Mouse (Mus musculus): ENCODE data around the gene Mical2. TPM values are rescaled to one million over a fixed set of nuclear protein-coding genes. Genes with fewer than 3 reads are reported as not detected.

The Mical2 gene
- polyA plus RNA-seq, 1 experiment from 2014 or later: 0.96 TPM

DNA sequence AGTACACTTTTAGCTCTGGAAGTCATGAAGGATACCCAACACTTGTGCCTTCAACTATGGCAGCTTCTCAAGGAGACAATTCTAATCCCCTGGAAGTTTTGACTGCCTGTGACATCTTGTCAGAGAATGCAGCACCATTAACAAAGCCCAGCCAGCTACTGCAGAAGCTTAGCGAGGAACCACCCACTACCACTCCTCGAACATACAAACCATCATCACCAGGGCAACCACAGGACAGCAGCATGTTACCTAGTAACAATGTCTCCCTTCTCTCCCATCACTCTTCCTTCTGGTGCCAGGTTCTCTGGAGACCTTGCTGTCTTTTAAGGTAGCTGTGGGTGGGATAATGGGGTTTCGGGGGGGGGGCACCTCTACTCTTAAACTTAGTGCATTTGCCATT is 26.3 kb upstream of the Mical2 start:
- H3K4me1 ChIP-seq: peaks cover 5% of the 10 kb centered on the region; the same call in 1 of the 2 replicates
- no peak for DNase-seq (ENCODE audit: low spot score)
- H3K36me3 ChIP-seq: no peaks in the 10 kb centered on the region
- H3K4me3 ChIP-seq: no peak overlapping the region
- H3K27ac ChIP-seq: no peak overlapping the region
- no peaks in the 10 kb centered on the region for H3K27me3 ChIP-seq (ENCODE audit: low read depth, poor library complexity, severe bottlenecking)
- no peaks in the 10 kb centered on the region for H3K9me3 ChIP-seq (replicated peaks)
- WGBS: 83% methylated on average over 3 of the region's 3 CpGs

DNA sequence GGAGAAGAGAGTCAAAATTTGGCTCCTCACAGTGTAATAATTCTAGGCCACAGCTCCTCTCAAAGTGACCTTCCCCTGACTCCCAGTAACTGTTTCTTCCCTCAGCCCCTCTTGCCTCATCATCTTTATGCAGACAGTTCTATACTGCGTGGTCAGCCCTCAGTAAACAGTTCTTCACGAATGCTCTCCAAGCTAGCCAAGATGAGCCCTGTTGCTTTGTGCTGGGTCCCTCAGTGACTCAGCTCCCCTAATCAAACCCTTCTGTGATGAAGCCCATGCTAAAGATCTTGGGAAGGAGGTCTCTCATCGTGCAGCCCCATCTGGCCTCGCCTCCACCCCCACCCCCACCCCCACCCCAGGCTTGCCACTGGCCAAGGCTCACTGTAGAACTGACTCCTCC is 24.9 kb upstream of the Mical2 start:
- H3K4me1 ChIP-seq: peaks cover 10% of the 10 kb centered on the region
- DNase-seq (ENCODE audit: low spot score): no peak
- no peaks in the 10 kb centered on the region for H3K9me3 ChIP-seq (replicated peaks)
- no peak overlapping the region for H3K27ac ChIP-seq
- no peaks in the 10 kb centered on the region for H3K36me3 ChIP-seq
- WGBS: 47% methylated on average over 4 of the region's 4 CpGs
- no peak overlapping the region for H3K4me3 ChIP-seq
- no peaks in the 10 kb centered on the region for H3K27me3 ChIP-seq (ENCODE audit: low read depth, poor library complexity, severe bottlenecking)

DNA sequence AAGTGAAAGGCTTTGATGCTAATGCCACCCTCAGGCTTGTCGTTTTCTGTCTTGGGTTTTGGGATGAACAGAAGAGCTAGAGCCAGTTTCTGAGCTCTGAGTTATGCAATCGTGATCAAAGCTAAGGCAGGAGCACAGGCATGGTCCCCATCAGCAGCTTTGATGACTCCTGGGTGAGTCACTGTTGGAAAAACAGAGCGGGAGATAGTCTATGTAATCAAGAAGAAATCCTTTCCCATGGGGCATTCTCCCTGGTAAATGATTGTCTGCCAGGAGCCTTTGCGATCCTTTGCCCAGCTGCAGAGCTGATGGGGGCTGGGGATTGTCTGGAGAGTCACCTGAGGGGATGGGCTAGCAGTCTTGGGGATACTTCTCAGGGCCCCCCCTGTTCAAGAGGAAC is 23.5 kb upstream of the Mical2 start:
- no peak for DNase-seq (ENCODE audit: low spot score)
- H3K4me3 ChIP-seq: no peak overlapping the region
- H3K27ac ChIP-seq: no peak overlapping the region
- H3K27me3 ChIP-seq (ENCODE audit: low read depth, poor library complexity, severe bottlenecking): no peaks in the 10 kb centered on the region
- WGBS: 62% methylated on average over 4 of the region's 4 CpGs
- no peaks in the 10 kb centered on the region for H3K36me3 ChIP-seq
- H3K4me1 ChIP-seq: peaks cover 10% of the 10 kb centered on the region
- no peaks in the 10 kb centered on the region for H3K9me3 ChIP-seq (replicated peaks)

- Histone ChIP-seq H3K27ac (no peak overlapping the region), H3K4me3 (no peak overlapping the region), H3K36me3 (no peaks in the 10 kb centered on the region), H3K27me3 (ENCODE audit: low read depth, poor library complexity, severe bottlenecking) (no peaks in the 10 kb centered on the region), H3K4me1 (peaks cover 10% of the 10 kb centered on the region), H3K9me3 (replicated peaks) (no peaks in the 10 kb centered on the region)
- 90% methylated on average over 5 of the region's 5 CpGs for WGBS
- no peak for DNase-seq (ENCODE audit: low spot score)
Observed at GRCm38 (mm10) chr7:112202843-112203242, 22.8 kb upstream of the Mical2 start.

- H3K27ac ChIP-seq: no peak overlapping the region
- no peaks in the 10 kb centered on the region for H3K9me3 ChIP-seq (replicated peaks)
- no peaks in the 10 kb centered on the region for H3K27me3 ChIP-seq (ENCODE audit: low read depth, poor library complexity, severe bottlenecking)
- 79% methylated on average over 5 of the region's 5 CpGs for WGBS
- no peaks in the 10 kb centered on the region for H3K36me3 ChIP-seq
- DNase-seq (ENCODE audit: low spot score): no peak
- no peak overlapping the region for H3K4me3 ChIP-seq
- H3K4me1 ChIP-seq: peaks cover 17% of the 10 kb centered on the region
Observed at GRCm38 (mm10) chr7:112203937-112204336, 21.7 kb upstream of the Mical2 start.

DNA sequence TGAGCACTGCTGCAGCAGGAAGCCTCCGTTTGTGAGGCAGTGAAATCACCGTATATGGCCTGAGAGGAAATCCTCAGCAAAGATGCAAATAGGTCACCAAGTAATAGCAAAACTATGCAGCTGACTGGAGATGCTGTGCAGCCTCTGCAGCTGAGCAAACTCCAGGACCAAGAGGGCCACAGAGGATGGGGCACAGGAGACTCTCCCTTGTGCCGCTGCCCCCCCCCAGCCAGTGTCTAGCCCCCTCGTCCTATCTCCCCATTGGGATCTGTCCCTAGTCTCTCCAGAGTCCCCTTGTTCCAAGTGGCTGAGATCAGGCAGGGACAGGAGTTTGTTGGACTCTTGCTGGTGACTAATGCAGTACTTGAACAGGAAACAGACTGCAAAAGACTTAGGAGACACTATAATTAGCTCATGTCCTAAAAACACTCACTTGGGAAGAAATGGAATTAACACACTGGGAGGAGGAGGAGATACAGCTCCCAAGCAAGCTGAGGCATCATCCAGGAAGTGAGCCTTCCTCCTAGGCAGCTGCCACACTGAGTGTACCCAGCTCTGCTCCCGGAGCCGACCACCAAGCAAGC is 21.2 kb upstream of the Mical2 start:
- Histone ChIP-seq H3K9me3 (replicated peaks) (no peaks in the 10 kb centered on the region), H3K27ac (no peak overlapping the region)
- DNase-seq (ENCODE audit: low spot score): no peak

GRCm38 (mm10) chr7:112205513-112205912 is 20.1 kb upstream of the Mical2 start:
- Histone ChIP-seq H3K27ac (no peak overlapping the region), H3K27me3 (ENCODE audit: low read depth, poor library complexity, severe bottlenecking) (no peaks in the 10 kb centered on the region), H3K4me1 (peaks cover 19% of the 10 kb centered on the region), H3K9me3 (replicated peaks) (no peaks in the 10 kb centered on the region), H3K36me3 (no peaks in the 10 kb centered on the region), H3K4me3 (no peak overlapping the region)
- no peak for DNase-seq (ENCODE audit: low spot score)
- 88% methylated on average over 6 of the region's 6 CpGs for WGBS

More for the DNA sequence above, 21.2 kb upstream of the Mical2 start:
- no peaks in the 10 kb centered on the region for H3K36me3 ChIP-seq
- no peaks in the 10 kb centered on the region for H3K27me3 ChIP-seq (ENCODE audit: low read depth, poor library complexity, severe bottlenecking)
- no peak overlapping the region for H3K4me3 ChIP-seq
- peaks cover 19% of the 10 kb centered on the region for H3K4me1 ChIP-seq
- 69% methylated on average over 6 of the region's 6 CpGs for WGBS

- H3K4me3 ChIP-seq: no peak overlapping the region
- H3K27ac ChIP-seq: no peak overlapping the region
- DNase-seq (ENCODE audit: low spot score): no peak
- H3K27me3 ChIP-seq (ENCODE audit: low read depth, poor library complexity, severe bottlenecking): no peaks in the 10 kb centered on the region
- H3K4me1 ChIP-seq: peaks cover 17% of the 10 kb centered on the region
- no peaks in the 10 kb centered on the region for H3K9me3 ChIP-seq (replicated peaks)
- no peaks in the 10 kb centered on the region for H3K36me3 ChIP-seq
- 90% methylated on average over 6 of the region's 6 CpGs for WGBS
Observed at GRCm38 (mm10) chr7:112207717-112208116, 17.9 kb upstream of the Mical2 start.

DNA sequence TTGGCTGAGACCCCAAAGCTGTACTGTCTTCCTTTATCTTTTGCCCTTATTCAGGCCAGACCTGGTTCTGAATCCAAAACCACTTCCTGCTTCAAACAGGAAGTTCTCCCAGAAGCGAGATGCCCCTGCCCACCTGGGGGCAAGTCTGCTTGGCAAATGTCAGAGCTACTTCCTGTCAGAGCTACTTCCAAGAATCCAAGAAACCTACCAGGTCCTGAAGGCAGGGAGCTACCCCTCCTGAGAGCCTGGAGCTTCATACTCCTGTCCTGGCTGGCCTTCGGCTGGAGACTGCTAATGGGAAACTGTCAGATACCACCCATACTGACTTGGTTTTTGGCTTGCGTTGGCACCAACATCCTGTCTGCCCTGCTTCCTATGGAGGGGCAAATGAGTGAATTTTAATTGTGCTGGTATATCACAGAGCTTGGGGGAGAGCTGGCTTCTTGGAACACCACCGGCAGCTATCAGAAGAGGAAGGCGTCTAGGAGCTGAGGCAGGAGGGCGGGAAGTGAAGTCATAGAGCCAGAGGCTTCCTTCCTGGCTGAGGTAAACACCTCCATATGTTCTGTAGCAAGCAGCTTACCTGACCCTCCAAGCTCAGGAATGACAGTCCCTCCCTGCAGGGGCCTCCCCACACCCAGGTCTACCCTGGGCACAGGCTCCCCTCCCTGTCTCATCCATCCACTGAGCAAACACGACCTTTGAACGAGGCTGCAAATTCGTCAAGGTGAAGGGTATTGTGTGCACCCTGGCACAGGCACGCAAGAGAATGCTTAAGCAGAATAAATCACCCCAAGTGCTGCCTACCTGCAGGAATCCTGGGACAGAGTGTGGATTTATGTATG is 17.1 kb upstream of the Mical2 start:
- no peaks in the 10 kb centered on the region for H3K36me3 ChIP-seq
- WGBS: 70% methylated on average over 10 of the region's 10 CpGs
- H3K4me1 ChIP-seq: peaks cover 25% of the 10 kb centered on the region
- no peaks in the 10 kb centered on the region for H3K9me3 ChIP-seq (replicated peaks)
- no peaks in the 10 kb centered on the region for H3K27me3 ChIP-seq (ENCODE audit: low read depth, poor library complexity, severe bottlenecking)
- H3K27ac ChIP-seq: peak overlapping the region; percentile 50; the same call in 1 of the 2 replicates
- no peak for DNase-seq (ENCODE audit: low spot score)
- H3K4me3 ChIP-seq: no peak overlapping the region

DNA sequence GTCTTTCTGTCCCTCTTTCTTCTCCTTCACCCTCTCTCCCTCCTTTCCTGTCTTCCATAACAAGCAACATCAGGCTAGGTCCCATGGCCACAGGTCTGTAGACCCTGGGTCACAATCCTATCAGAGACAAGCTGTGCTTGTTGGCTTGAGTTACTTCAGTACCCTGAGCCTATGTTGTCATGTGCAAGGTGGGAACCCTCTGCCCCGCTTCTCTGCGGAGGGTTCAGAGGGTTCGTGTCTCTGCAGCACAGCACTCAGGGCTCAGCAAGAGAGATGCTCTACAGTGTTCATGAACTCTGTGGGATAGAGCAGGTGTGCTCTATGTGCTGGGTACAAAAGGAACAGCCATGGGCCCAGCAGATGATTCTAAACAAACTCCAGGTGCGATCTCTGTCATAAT is 16.0 kb upstream of the Mical2 start:
- Histone ChIP-seq H3K36me3 (no peaks in the 10 kb centered on the region), H3K27ac (no peak overlapping the region), H3K27me3 (ENCODE audit: low read depth, poor library complexity, severe bottlenecking) (no peaks in the 10 kb centered on the region), H3K4me1 (peaks cover 27% of the 10 kb centered on the region), H3K9me3 (replicated peaks) (no peaks in the 10 kb centered on the region), H3K4me3 (no peak overlapping the region)
- WGBS: 89% methylated on average over 4 of the region's 4 CpGs
- no peak for DNase-seq (ENCODE audit: low spot score)

DNA sequence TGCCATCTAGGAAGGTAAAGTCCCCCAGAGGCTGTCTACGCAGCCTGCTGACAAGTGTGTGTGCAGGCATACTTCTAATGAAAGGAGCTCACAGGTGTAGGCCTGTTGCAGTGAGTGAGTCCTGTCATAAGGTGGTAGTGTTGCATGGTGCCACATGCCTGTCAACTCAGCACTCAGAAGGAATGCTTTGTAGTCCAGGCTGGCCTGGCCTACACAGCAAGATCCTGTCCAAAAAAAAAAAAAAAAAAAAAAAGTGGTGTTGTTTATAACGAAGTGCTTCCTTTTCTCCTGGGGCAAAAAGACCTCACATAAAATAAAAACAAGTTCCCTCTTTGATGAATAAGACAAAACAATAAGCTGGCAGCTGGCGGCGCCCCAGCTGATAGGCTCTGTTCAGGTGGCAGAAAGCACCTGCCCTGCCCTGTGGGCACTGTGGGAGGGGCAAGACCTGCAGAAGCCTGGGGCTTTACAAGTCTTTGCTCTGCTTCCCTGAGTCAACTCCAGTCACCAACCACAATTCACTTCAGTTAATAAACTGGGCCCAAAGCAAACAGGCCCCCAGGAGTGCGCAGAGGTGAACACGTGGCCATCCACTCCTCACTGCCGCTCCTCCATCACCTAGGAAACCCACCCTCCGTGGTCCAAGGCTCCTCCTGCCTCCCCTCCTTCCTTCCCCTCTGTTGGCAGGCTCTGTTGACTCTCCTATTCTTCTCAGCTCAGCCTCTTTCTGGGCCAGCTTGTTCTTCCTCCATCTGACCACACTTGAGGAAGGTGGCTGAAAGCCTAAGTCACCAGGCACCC is 12.5 kb upstream of the Mical2 start:
- peak overlapping the region; percentile 53; the same call in 1 of the 2 replicates for H3K27ac ChIP-seq
- H3K27me3 ChIP-seq (ENCODE audit: low read depth, poor library complexity, severe bottlenecking): no peaks in the 10 kb centered on the region
- H3K4me1 ChIP-seq: peaks cover 25% of the 10 kb centered on the region
- no peaks in the 10 kb centered on the region for H3K9me3 ChIP-seq (replicated peaks)
- no peak for DNase-seq (ENCODE audit: low spot score)
- H3K4me3 ChIP-seq: no peak overlapping the region
- WGBS: 60% methylated on average over 8 of the region's 8 CpGs
- H3K36me3 ChIP-seq: no peaks in the 10 kb centered on the region

DNA sequence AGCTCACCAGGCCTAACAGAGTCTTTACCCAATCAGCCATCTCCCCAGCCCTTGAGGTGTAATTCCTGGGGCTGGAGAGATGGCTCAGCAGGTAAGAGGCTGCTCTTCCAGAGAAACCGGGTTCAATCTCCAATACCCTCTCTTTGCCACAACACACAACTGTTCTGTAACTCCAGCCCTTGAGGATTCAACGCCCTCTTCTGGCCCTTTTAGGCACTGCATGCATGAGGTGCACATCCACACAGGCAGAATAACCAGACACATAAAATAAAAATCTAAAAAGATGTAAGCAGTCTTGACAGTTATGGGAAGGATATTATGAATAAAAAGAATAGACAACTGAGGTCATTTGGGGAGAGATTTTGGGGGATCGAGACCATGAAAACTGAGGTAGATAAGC is 9.8 kb upstream of the Mical2 start:
- Histone ChIP-seq H3K36me3 (no peaks in the 10 kb centered on the region), H3K4me1 (peaks cover 16% of the 10 kb centered on the region), H3K27me3 (ENCODE audit: low read depth, poor library complexity, severe bottlenecking) (0 out of 2 replicates have a peak, but pooled peaks cover 3% of the 10 kb centered on the region), H3K9me3 (replicated peaks) (no peaks in the 10 kb centered on the region), H3K27ac (no peak overlapping the region), H3K4me3 (no peak overlapping the region)
- DNase-seq (ENCODE audit: low spot score): no peak
- WGBS: 74% methylated on average over 3 of the region's 3 CpGs

DNA sequence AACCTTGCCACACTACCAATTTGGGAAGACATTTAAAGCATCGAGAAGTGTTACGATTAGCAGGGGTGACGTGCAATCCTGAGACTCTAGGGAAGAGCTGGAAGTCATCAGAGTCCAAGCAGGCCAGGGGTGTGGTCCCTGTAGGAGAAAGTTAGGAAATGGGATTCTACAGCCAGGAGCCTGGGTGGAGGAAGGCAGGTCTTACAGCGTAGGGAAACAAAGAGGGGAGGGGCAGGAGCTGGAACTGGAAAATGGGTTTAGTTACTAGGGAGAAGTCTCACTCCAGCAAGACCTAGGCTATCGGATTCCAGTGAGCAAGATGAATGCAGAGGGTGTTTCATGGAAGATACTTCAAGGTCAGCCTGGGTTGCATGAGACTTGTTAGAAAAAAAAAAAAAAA is 8.9 kb upstream of the Mical2 start:
- WGBS: 66% methylated on average over 5 of the region's 5 CpGs
- no peak for DNase-seq (ENCODE audit: low spot score)
- H3K27ac ChIP-seq: no peak overlapping the region
- no peaks in the 10 kb centered on the region for H3K36me3 ChIP-seq
- H3K27me3 ChIP-seq (ENCODE audit: low read depth, poor library complexity, severe bottlenecking): 0 out of 2 replicates have a peak, but pooled peaks cover 3% of the 10 kb centered on the region
- no peak overlapping the region for H3K4me3 ChIP-seq
- peaks cover 16% of the 10 kb centered on the region for H3K4me1 ChIP-seq
- no peaks in the 10 kb centered on the region for H3K9me3 ChIP-seq (replicated peaks)
